Mouse (Mus musculus): ENCODE data around the gene Psmd2.

Gene Psmd2

GRCm38 (mm10) chr16:20651076-20651946 lies at the start of gene Psmd2:
Psmd2 (plus strand) TSS chr16:20651652.
- DNase-seq (ENCODE audit: low read depth, low spot score): peak; percentile 92

- no peak for DNase-seq (ENCODE audit: low read depth, low spot score)
Measured at GRCm38 (mm10) chr16:20604705-20605104, 46.7 kb upstream of the Psmd2 start.

GRCm38 (mm10) chr16:20610501-20611356 lies 40.7 kb upstream of the Psmd2 start:
- DNase-seq (ENCODE audit: low read depth, low spot score): peak; percentile 53

- peak; percentile 89 for DNase-seq (ENCODE audit: low read depth, low spot score)
Measured at GRCm38 (mm10) chr16:20611357-20612227, 39.9 kb upstream of the Psmd2 start, which contains the start of the genes Eef1akmt4, Gm49333 and Alg3. Eef1akmt4 (plus strand) TSS chr16:20611593. Gm49333 (plus strand) TSS chr16:20611610. Alg3 (minus strand) TSS chr16:20611735.

GRCm38 (mm10) chr16:20619541-20620398 lies 31.7 kb upstream of the Psmd2 start:
- DNase-seq (ENCODE audit: low read depth, low spot score): no peak

- no peak for DNase-seq (ENCODE audit: low read depth, low spot score)
Measured at GRCm38 (mm10) chr16:20620399-20620735, 31.1 kb upstream of the Psmd2 start.

- DNase-seq (ENCODE audit: low read depth, low spot score): no peak
Measured at GRCm38 (mm10) chr16:20620751-20621190, 30.7 kb upstream of the Psmd2 start.

- DNase-seq (ENCODE audit: low read depth, low spot score): no peak
Measured at GRCm38 (mm10) chr16:20621191-20621990, 30.1 kb upstream of the Psmd2 start, which contains the start of gene Camk2n2. Camk2n2 (minus strand) TSS chr16:20621287.

GRCm38 (mm10) chr16:20621991-20622685 lies 29.3 kb upstream of the Psmd2 start:
- DNase-seq (ENCODE audit: low read depth, low spot score): peak; percentile 24

- no peak for DNase-seq (ENCODE audit: low read depth, low spot score)
Measured at GRCm38 (mm10) chr16:20623211-20623610, 28.2 kb upstream of the Psmd2 start.

- no peak for DNase-seq (ENCODE audit: low read depth, low spot score)
Measured at GRCm38 (mm10) chr16:20628871-20629391, 22.5 kb upstream of the Psmd2 start.

- no peak for DNase-seq (ENCODE audit: low read depth, low spot score)
Measured at GRCm38 (mm10) chr16:20629731-20630634, 21.5 kb upstream of the Psmd2 start, which contains the start of gene Ece2. Ece2 (plus strand) TSS chr16:20629828.

- no peak for DNase-seq (ENCODE audit: low read depth, low spot score)
Measured at GRCm38 (mm10) chr16:20637410-20637809, 14.0 kb upstream of the Psmd2 start.

GRCm38 (mm10) chr16:20638367-20638766 lies 13.1 kb upstream of the Psmd2 start:
- no peak for DNase-seq (ENCODE audit: low read depth, low spot score)

GRCm38 (mm10) chr16:20642161-20642560 lies 9.3 kb upstream of the Psmd2 start:
- no peak for DNase-seq (ENCODE audit: low read depth, low spot score)

- DNase-seq (ENCODE audit: low read depth, low spot score): no peak
Measured at GRCm38 (mm10) chr16:20643911-20644310, 7.5 kb upstream of the Psmd2 start.

GRCm38 (mm10) chr16:20651947-20652310 lies 477 bp downstream of the Psmd2 start:
- no peak for DNase-seq (ENCODE audit: low read depth, low spot score)

Measured in skeletal muscle tissue, adult 2 months (tissue).